Mouse (Mus musculus) spleen, postnatal 36 days (tissue): ENCODE results near the gene Gm28041.
"Not testable (repeated sequence)": the region's sequence is repeated elsewhere in the genome, so short reads cannot be mapped to it uniquely, and the experiment has no call there.

Experiments used
- DNase-seq, 2 experiments: peaks; one replicate each; pipeline ENCODE4 v3.0.0; 2022; ENCODE audit warnings: low spot score in 2 of 2, mixed read lengths in 1 of 2

Gm28041 gene

GRCm38 (mm10) chr13:67375050-67375911 lies at the start of gene Gm28041, which contains the start of gene Zfp456:
Gene Gm28041, minus strand, starts transcription at chr13:67375733.
Gene Zfp456, minus strand, starts transcription at chr13:67375810.
- peak; percentile 85 to 87 for DNase-seq

DNA sequence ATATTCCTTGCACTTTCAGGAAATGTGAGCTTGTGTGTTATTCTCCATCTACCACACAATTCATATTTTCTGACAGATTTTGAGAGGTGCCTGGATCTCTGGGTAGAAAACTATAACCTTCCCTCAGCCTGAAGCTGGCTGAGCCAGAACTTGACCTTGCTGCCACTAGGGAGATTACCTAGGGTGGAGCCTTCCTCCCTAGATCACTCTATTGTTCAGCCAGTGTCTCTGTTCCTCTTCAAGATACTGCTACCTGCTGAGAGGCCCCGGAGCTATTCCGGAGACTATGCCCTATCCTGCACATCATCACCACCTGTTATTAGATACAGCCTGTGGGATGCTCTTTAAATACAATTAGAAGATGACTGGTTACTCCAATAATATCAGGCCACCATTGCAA lies 47.0 kb upstream of the Gm28041 start:
- DNase-seq: not testable (repeated sequence)

DNA sequence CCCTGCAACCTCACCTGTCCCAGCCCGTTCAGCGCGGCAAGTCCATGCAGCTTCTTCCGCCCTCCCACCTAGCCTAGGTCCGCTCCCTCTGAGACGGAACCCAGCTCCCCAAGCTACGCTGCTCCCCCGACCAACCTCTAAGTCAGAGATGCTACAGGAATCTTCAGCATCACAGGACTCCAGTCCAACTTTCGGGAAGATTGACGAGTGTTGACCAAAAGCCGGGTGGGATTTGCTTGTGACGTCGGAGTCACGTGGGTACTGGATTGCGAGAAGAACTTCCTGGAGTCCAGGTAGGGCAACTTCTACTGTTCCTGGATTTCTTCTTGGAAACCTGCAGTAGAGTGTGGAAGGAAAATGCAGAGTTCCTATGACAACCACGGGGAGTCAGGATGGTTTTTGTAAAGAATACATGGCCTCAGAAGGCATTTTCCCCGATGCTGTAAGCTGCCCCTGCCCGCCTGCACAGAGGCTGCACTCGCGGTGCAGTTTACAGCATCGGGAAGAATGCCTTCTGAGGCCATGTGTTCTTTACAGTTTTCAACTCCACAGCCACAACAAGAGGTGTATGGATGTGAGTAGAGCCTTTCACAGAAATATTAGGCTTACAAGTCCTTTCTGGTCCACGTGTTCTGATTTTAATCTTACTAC lies 45.8 kb upstream of the Gm28041 start, which contains the start of gene Zfp459:
TSS of gene Zfp459 (minus strand) at position 212 of the 651 bp plus-strand sequence.
- DNase-seq: peak; percentile 16 to 42

GRCm38 (mm10) chr13:67420558-67421206 lies 45.1 kb upstream of the Gm28041 start:
- no peak for DNase-seq

GRCm38 (mm10) chr13:67416811-67417210 lies 41.3 kb upstream of the Gm28041 start:
- no peak for DNase-seq

- no peak for DNase-seq
Observed at GRCm38 (mm10) chr13:67415759-67416158, 40.2 kb upstream of the Gm28041 start.

DNA sequence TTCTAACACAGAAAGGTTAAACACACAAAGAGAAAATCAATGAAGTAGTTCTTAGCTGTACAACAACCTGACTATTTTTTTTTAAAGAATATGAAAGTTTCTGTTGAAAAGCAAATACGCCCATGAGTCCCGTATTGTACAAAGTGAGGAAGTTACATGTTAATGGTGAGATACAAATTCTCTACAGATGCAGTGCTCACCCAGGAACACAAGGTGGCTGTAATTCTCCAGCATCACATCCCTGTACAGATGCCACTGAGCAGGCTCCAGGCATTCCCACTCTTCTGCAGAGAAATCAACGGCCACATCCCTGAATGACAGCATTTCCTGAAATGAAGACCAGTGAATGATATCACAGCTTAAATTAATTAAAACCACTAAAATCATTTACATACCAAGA lies 38.1 kb upstream of the Gm28041 start:
- DNase-seq: not testable (repeated sequence)

- peak; percentile 78 to 82 for DNase-seq
Observed at GRCm38 (mm10) chr13:67399183-67399903, 23.8 kb upstream of the Gm28041 start, which contains the start of gene Zfp429. Gene Zfp429, minus strand, starts transcription at chr13:67399819.

DNA sequence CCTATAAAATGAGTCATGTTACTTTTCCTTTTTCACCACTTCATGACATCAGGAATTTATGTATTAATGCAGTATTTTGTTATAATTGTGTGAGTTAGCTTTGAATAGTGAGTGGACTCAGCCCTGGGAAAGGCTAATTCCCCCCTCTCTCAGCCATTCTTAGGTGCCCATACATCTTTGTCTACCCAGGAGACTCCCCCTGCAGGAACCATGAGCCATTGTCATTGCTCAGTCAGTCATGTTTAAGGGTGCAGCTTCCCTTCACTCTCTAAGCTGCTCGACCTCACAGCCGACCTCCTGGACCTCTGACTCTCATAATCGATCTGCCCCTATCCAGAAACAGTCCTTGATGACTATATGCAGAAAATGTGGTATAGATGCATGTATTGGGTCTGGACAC lies 722 bp upstream of the Gm28041 start:
- DNase-seq: not testable (repeated sequence)

DNA sequence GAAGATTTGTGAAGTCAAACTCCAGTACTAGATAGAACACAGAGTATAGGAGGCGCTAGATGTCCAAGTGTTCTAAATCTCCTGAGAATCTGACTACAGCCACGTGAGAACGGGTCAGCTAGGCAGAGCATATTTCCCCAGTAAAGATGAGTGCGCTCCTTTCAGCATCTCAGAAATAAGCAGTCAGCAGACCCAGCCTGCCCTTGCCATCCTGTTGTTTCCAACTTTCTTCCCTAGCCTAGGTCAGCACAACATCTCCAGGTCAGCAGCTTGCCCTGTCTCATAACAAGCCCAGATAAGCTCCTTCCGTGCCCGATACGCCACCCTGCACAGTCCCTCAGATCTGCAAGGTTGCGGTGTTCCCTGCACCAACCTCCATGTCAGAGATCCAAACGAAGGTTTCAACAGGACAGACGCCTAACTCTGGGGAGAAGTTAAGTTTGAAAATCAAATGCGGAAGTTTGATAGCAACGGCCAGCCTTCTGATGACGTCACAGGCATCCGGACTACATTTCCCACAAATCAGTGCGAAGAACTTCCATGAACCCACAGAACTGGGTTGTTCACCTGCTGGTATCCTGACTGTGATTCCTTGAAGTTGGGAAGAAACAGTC lies 15.3 kb downstream of the Gm28041 start, which contains the start of the genes Gm28044 and Zfp953:
TSS of gene Gm28044 (minus strand) at position 406 of the 614 bp plus-strand sequence.
TSS of gene Zfp953 (minus strand) at position 475 of the 614 bp plus-strand sequence.
- DNase-seq: peak; percentile 84 to 87

GRCm38 (mm10) chr13:67351854-67352253 lies 23.7 kb downstream of the Gm28041 start:
- no peak for DNase-seq

DNA sequence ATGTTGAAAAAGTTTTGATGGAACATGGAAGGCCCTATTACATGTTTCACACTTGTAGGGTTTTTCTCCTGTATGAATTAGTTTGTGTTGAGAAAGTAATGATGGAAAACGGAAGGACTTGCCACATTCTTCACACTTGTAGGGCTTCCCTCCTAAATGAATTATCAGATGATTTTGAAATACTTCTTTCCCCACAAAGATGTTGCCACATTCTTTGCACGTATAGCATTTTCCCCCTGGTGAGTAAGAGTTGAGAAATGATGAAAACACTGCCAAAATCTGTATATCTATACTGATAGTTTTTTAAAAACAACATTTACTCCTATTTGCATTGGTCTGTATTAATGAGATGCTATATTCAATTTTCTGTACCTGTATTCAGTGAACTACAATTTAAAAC lies 32.1 kb downstream of the Gm28041 start:
- no peak for DNase-seq

GRCm38 (mm10) chr13:67332877-67333276 lies 42.7 kb downstream of the Gm28041 start:
- DNase-seq: no peak

DNA sequence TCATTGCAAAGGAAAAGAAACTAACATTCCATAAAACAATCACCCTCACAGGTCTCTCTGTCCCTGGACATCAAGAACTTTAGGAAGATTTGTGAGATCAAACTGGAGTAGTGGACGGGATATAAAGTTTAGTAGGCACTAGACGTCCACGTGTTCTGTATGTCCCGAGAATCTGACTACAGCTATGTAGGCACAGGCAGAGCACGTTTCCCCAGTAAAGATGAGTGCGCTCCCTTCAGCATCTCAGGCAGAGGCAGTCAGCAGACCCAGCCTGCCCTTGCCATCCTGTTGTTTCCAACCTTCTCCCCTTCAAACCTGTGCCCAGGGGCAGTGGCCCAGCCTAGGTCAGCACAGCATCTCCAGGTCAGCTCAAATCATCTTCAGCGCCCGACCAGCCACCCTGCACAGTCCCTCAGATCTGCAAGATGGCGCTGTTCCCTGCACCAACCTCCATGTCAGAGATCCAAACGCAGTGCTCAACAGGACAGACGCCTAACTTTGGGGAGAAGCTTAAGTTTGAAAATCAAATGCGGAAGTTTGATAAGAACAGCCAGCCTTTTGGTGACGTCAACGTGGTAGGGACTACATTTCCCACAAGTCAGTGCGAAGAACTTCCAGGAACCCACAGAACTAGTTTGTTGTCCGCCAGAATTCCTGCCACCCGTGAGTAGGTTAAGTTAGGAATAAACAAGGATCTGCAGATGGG lies 43.4 kb downstream of the Gm28041 start, which contains the start of gene Zfp595:
TSS of gene Zfp595 (minus strand) at position 552 of the 706 bp plus-strand sequence.
- DNase-seq: peak; percentile 81 to 88

DNA sequence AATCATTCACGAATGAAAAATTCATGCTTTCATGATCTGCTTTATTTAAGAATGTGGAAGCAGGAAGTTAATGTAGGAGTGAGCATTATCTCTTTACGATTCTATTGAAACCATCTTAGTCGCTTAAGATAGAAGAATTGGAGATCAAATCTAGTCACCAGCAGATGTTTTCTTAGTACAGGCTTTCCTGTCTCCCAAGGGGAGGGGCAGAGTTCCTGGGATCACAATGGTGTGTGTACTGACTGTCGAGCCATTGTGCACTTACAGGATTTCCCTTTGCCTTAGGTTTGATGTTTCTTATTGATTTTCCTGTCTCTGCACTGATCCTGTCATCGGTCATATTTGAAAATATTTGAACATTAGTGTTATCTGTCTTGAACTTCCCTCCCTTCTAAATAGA lies 68.8 kb downstream of the Gm28041 start:
- no peak for DNase-seq

- peak; percentile 81 to 86 for DNase-seq
Observed at GRCm38 (mm10) chr13:67305822-67306672, 69.5 kb downstream of the Gm28041 start, which contains the start of gene Zfp457. Gene Zfp457, minus strand, starts transcription at chr13:67306485.
